Mouse (Mus musculus): ENCODE measurements at regions not wholly inside any gene's neighbourhood (a gene's known extent, or its start where the extent isn't known, plus 50 kb on each side); places are given as distances from the start of the nearest gene placed in this dataset.

GRCm38 (mm10) chr10:35503328-35503727 lies 208.4 kb downstream of the Amd2 start:
- no peak for TF ChIP-seq CTCF (conservative IDR thresholded peaks at IDR 0.05; ENCODE audit: insufficient read depth, insufficient read length, low read depth, low read length)
- no peak for TF ChIP-seq POLR2A (IDR thresholded peaks at IDR 0.05; ENCODE audit: low read depth, low read length)
